Mouse (Mus musculus): ENCODE measurements around the gene Efemp1.

Gene Efemp1

DNA sequence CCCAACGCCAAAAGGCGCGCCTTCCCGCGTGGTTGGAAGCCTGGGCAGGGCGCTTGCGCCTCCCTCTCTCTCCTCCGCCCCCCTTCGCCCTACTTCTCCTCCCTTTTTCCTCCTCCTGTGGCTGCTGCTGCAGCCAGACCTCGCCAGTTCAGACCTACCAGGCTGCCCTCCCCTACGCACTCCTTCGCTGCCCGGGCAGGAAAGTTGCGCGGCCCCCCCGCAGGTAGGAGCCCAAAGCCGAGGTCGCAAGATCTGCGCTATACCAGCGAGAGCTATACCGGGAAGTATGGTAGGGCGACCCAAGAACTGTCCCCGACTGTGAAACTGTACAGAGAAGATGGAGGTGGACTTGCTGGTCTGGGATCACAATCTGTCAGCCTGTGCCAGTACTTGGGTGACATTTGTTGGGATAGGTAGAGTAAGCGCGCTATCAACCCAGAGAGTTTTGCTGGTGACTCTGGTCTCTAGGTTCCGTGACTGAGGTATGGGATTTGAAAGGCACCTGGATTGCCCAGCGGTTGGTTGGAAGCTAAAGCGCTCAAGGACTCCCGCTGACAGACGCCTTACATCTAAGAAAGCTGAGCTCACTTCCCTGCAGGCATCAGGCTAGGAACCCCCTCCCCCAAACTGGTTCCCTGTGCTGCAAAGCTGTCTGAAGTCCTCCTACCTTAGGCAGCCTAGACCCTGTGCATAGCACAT is at the start of gene Efemp1:
Gene Efemp1, plus strand, starts transcription at position 103 of the 699 bp plus-strand sequence.
- DNase-seq (ENCODE audit: low read depth in 2 of 2, low spot score in 2 of 2): no peak

DNA sequence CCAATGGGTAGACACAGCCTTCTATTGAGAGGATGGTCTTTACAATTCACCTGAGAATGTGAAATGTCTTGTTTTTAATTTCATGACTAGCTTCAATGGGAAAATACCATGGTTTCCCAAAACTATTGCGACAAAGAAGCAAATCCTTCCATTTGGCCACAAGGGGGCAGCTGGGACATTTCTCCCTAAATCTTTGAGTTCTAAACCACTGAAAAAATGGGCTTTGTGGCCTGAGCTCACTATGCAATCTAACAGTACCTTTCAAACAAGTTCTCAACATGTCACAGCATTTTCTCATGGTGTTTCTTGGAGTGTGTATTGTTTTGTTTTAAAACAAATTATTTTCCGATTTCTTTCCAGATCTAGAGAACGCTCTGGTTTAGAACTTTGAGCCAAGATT is 44.3 kb upstream of the Efemp1 start:
- no peak for DNase-seq (ENCODE audit: low read depth in 2 of 2, low spot score in 2 of 2)

DNA sequence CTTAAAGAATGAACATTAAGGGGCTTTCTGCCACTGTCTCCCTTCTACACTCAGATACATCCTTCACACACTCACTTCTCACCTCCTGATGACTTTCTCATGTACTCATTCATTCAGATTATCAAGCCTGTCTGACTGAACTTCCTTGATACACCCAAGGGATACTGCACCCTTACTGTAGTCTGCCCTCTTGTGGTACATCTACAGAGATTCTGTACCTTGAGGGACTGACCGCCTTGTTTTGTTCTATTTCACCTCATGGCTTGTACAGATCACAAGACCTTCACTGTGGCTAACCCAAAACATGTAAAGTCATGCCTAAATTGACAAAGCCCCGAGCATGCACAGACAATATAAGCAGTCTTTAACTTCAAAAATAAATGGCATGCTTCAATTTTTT is 41.1 kb upstream of the Efemp1 start:
- DNase-seq (ENCODE audit: low read depth in 2 of 2, low spot score in 2 of 2): no peak

DNA sequence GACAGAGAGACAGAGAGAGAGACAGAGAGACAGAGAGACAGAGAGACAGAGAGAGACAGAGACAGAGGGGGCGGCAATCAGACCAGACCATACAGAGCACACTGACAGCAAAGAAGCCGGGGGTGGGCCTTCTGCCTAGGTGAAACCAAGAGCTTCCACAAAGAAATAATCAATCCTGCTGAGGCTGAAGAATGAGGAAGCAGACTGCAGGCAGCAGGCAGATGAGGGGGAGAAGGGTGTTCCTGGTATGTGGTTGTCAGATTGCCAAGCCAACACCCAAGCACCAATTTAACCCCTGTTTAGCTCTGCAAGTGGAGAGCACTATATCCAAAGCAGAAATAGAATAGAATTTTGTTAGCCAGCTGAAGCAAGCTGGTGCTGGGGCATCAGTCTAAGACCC is 40.4 kb upstream of the Efemp1 start:
- no peak for DNase-seq (ENCODE audit: low read depth in 2 of 2, low spot score in 2 of 2)

DNA sequence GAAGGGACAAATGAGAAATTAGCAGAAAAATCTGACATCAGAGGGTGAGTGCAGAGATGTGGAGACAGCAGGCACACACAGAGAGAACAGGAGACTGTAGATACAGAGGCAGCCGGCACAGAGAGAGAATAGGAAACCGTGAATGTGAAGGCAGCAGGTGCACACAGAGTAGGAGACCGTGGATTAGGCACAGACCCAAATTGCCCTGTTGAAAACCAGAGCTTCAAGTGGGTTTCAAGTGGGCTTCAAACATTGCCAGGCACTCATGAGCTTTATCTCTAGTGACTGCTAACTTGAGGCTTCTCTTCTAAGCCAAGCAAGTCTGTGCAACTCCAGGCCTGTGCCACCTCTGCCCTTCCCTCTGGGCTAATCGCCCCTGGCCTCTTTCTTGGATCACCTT is 35.6 kb upstream of the Efemp1 start:
- DNase-seq (ENCODE audit: low read depth in 2 of 2, low spot score in 2 of 2): no peak

DNA sequence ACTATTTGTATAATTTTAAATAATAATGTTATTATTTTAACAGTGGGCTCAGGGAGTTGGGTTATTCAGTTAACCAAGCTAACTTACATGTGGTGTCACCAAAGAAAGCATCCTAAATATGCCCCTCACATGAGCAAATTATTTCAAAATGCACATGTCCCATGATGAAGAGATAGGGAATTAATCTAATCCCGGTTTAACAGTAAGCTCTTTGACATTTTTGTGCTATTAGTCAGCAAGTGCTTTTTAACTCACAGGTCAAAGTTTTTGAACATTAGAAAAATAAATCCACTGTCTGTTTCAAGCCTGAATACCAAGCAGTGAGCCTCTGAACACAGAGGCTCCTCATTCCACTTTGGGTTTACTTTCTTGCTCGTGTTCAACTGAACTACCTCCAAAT is 26.1 kb upstream of the Efemp1 start:
- no peak for DNase-seq (ENCODE audit: low read depth in 2 of 2, low spot score in 2 of 2)

DNA sequence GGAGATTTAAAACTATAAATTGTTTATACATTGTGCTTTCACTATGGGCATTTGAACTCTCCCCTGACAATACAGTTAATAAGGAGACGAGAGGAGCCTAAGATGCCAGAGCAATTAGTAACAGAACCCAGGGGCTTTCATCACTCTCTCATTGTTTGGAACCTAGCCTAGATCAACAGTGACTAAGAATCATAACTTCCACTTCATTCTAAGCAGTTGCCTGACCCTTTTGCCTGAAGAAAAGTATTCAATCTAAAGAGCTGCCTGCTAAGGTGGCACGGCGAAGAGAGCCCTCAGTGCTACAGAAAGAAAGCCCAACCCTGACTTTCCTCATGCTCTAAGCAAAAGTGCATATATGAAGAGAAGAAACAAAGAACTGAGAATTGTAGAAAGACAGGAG is 19.2 kb upstream of the Efemp1 start:
- no peak for DNase-seq (ENCODE audit: low read depth in 2 of 2, low spot score in 2 of 2)

DNA sequence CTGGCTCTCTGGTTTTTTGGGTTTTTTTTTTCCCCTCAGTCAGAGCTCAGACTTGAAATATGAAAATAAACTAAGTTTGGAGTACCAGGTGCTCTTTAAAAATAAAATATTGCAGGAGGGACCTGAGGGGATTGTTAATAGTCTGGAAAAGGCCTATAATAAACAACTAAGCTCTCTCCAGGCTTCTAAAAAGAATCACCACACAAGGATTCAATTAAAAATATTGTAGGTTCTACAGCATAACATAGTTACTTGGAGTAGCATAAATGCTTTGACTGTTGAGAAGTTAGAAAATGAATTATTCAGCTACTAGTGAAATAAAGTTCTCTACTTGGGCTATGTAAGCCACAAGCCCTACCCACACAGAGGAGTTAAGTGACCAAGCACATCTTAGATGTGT is 17.9 kb upstream of the Efemp1 start:
- no peak for DNase-seq (ENCODE audit: low read depth in 2 of 2, low spot score in 2 of 2)

DNA sequence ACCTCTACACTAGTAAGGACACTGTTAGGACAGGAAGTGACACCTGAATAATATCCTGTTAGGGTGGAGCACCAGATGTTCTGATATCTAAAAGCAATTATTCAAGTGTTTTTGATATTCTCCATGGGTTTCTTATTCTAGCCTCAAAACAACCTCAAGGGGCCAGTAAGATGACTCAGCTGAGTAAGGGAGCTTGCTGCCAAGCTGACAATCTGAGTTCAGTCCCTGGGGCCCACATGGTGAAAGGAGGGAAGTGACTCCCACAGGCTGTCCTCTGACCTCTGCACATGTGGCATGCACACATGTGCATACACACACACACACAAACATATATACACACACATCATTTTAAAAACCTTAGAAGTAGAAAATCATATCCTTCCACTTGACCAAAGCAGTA is 3.2 kb upstream of the Efemp1 start:
- DNase-seq (ENCODE audit: low read depth in 2 of 2, low spot score in 2 of 2): no peak

DNA sequence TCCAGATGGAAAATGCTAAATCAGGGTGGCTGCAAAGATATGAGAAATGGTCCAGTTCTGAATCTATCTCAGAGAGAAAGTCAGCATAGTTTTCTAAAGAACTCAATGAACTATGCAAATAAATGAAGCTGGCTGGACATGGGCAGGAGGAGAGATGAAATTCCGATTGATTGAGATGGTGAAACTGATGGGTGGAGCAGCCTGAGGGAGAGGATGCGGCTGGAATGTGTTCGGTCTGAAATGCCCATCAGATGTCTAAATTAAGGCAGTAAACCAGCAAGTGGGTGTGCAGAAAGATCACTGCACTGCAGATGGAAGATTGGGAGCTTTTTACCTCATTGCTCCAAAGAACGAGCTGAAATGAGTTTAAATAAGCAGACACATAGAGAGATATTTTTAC is 1.4 kb upstream of the Efemp1 start:
- DNase-seq (ENCODE audit: low read depth in 2 of 2, low spot score in 2 of 2): no peak

DNA sequence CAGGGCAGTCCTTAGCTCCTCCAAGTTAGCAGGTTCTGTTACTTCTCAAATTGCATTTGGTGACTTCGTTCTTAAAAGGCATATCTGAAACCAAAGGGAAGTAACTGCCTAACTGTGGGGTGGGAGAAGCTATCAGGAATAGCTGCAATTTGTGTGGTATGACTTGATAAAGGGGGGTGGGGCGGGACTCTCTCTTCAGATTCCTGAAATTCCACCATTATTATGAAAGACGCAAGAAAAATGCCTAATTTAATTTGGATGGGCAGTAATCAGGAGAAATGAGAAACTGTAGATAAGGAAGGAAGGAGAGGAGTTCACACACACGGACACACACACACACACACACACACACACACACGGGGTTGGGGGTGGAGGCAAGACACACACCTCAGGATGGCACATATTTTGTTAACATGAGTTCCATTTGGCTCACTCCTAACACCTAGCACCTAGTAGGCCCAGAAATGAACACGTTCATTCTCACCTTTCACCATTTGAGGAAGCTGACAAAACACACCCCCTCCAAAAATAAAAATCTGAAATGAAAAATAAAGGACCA is 564 bp upstream of the Efemp1 start:
- DNase-seq (ENCODE audit: low read depth in 2 of 2, low spot score in 2 of 2): no peak

DNA sequence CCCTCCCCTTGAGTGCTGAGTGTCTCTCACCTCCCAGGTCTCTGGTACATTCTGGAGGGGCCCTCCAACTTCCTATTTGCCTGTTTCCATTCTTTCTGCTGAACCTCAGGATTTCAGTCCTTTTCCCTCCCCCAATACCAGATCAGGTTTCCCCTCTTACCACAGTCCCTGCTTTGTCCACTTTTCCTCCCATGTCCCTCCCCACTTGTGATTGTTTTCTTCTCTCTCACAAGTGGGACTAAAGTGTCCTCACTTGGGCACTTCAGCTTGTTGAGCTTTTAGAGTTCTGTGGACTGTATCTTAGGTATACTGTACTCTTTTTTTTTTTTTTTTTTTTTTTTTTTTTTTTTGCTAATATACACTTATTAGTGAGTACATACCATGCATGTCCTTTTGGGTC is 6.1 kb downstream of the Efemp1 start:
- DNase-seq (ENCODE audit: low read depth in 2 of 2, low spot score in 2 of 2): no peak

DNA sequence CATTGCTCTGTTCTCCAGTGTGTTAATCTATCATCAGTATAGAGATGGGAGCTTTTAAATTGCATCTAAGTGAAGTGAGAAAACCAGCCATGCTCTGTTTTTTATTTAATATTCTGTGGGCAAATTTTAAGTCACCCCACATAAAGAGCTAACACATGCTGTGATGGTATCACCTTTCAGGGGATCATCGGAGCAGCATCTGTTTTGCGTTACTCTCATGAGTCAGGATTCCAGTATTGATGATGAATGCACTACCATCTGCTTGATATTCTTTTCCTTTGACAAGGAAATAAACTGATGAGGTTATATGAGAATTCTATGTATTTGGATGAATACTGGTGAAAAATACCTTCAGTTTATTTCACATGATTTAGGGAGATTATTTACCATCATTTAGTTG is 16.1 kb downstream of the Efemp1 start:
- DNase-seq (ENCODE audit: low read depth in 2 of 2, low spot score in 2 of 2): no peak

DNA sequence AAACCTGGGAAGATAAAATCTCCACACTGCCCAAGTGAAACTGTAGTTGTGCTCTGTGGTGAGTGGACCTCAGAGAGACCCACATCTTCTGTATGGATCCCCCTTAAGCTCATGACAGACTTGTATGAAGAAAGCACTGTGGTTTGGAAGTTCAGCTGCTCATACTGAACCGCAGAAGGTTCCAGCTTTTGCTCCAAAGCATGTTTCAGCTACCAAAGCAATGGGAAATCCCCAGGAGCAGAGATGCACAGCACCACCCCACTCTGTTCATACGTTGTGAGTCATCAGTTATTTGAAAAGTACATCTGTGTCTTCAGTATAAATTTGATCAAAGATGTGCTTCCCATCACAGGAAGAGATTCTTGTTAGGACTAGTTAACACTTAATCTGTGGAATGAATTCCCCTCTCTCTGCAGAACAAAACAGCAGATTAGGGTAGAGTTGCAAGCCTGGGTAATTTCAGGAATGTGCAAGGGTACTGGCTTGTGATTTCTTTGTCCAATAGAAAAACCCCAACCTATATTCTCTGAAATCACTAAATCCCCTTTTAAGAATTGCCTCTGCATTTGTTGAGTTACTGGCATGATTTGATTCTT is 28.5 kb downstream of the Efemp1 start:
- no peak for DNase-seq (ENCODE audit: low read depth in 2 of 2, low spot score in 2 of 2)

DNA sequence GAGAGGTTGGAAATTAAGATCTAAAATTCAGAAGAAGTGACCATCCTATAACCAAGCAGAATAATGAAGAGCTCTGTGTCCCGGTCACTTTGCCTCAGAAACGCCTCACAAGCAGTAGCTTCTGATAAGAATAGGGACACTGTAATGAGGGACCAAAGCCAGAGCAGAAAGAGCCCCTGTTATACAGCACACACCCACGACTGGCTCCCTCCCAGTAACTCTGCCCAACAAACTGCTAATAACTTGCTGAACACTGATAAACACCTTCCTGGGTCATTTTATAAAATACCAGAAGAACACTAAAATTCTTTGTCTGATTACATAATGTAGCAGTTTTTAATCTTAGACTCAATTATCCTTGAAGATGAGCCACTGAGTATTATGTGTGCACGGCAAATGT is 30.1 kb downstream of the Efemp1 start:
- no peak for DNase-seq (ENCODE audit: low read depth in 2 of 2, low spot score in 2 of 2)

DNA sequence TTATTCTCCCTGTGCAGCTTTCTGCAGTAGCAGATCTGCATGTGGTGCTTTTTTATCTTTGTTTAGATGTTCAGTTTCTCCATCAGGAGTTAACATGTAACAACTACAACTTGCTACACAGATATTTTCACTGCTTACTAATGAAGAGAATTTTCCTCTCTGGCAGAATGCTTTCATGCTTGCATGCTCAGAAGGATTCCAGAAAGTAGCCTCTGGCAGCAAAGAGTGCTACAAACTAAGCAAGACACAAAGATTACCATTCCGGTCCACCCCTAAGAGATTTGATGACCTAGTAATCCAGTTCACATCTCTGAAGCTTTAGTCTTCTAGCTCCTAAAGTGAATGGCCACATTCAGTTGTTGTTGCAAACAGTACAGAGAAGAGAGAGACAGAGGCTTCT is 36.5 kb downstream of the Efemp1 start:
- DNase-seq (ENCODE audit: low read depth in 2 of 2, low spot score in 2 of 2): no peak

DNA sequence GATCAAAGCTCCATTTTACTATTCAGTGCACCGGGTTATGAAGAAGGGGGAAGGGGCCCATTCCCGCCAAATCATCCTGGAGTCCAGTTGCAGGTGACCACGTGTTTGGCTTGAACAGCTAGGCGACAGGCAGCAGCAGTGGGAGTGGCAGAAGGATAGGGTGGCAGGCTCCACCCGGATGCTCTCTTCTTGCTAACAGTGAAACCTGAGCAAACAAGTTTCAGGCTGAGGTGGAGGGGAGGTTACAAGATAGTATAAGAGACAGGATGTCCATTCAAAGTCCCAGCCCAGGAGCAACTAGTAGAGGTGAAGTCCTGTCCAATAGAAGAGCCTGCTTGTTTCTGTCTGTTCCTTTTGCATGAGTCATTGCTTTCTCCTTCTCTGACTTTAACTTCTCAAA is 38.5 kb downstream of the Efemp1 start:
- no peak for DNase-seq (ENCODE audit: low read depth in 2 of 2, low spot score in 2 of 2)

DNA sequence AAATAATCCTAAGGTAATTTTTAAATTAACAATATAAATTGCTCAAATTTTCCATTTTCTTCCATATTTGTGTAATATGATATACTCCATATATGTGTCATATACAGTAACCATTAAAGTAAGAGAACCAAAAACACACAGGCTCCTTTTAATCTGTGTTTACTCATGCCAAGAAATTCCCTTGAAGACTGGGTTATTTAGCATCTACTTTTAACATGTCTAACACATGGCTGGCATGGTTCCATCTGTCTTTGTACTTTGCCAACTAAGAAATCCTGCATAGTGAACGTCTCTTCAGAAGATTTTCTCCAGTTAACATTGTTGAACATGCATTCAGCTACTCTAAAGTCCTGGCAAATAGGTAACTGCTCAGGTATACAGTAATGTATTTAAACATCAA is 46.4 kb downstream of the Efemp1 start:
- no peak for DNase-seq (ENCODE audit: low read depth in 2 of 2, low spot score in 2 of 2)

DNA sequence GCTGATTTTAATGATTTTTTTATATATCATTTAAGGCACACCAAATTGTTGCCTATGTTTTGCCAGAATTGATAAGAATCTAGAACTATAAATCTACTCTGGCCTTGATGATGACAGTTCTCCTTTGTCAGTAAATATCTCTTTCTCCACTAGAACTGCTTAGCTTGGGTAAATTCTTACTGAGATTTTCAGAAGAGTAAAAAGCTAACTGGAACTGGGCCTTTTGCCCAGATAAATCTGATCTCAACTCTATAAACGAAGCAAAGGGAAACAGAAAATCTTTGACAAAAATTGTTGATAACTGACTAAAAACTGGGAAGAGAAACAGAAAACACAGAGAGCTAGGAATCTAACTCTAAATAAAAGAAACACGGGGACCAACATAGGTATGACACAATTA is 51.6 kb downstream of the Efemp1 start:
- no peak for DNase-seq (ENCODE audit: low read depth in 2 of 2, low spot score in 2 of 2)

DNA sequence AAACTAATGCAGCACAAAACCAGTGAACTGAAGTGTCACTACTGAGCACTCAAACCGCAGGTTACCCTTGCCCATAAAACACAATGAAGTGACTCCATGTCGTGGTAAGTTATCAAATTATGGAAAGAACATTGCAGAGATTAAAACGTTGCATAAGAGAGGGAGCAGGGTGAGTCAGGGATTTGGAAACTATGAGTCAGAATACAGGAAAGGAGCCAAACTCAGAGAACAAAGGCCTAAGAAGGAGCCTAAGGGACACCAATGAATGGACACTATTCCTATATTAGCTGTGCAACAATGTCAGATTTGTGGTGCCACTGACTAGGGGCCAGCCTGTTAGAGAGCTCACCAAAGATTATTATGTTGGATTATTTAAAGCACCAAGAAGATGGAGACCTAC is 53.3 kb downstream of the Efemp1 start:
- no peak for DNase-seq (ENCODE audit: low read depth in 2 of 2, low spot score in 2 of 2)

DNA sequence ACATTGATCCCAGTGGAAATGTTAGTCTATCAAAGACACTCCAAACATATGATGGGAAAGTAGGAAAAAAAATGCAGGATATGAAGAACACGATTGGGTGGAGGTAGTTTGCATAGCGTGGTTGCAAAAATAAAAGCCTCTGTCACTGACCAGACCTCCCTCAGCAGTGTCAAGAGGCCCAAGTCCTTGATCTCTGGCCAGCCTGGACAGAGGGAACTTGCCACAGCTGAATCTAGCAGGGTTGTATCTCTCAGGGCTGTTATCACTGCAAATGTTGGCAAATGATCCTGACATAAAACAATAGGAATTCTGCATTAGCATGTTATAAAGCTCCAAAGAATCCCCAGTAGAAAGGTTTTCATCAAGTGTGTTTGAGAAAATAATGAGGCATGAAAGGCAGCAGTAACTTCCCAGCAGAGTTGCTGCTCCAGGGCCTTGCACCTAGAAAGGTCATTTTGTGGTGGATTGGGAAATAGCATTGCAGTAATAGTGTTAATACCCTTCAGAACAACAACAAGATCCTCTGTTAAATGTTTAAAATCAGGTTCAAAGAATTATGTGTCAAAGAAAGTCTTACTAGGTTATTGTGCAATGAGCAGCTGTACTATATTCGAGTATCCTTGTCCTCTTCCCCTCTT is 56.0 kb downstream of the Efemp1 start:
- no peak for DNase-seq (ENCODE audit: low read depth in 2 of 2, low spot score in 2 of 2)

DNA sequence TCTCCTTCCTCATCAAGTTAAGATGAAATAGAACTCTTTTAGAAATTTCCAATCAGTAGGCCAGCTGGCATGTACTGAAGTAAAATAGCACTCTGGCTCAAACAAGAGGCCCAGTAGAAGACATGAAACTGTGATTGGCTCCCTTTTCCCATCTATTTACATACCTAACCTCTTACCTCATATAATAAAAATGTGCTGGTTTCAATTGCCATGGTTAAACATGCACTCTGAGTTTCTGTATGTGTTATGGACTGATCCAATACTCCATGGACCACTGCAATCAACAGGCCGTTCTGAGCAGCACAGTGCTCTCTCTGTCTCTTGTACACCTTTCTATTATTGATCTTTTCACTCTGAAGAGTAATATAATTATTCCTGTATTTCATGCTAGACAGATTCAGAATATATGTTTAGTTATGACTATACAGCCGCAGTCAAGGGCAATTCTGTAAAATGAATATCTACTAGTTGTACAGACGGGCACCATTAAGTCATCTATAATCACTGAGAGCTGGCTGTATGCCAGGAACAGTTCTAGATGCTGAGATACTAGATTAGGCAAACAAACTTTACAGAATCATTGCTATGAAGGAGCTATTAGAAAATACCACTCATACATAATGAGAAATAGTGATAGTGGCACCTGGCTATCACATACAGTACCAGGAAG is 59.6 kb downstream of the Efemp1 start:
- no peak for DNase-seq (ENCODE audit: low read depth in 2 of 2, low spot score in 2 of 2)

Data from CD8-positive naive resting alpha-beta T cell, adult 2 months (primary cell).